Mouse (Mus musculus): Measurements from ENCODE around the gene Adamts10.
A peak's percentile ranks its signal among the peaks of the same experiment; 100 is the strongest.

Adamts10 gene

GRCm38 (mm10) chr17:33523918-33524755 lies at the start of gene Adamts10:
Gene Adamts10, plus strand, starts transcription at chr17:33524204.
- peak; percentile 51 to 53 for DNase-seq

- no peak for DNase-seq
Measured at GRCm38 (mm10) chr17:33484020-33484419, 40.0 kb upstream of the Adamts10 start.

- no peak for DNase-seq
Measured at GRCm38 (mm10) chr17:33487211-33487610, 36.8 kb upstream of the Adamts10 start.

- DNase-seq: peak in 1 of 2 experiments; percentile 8
Measured at GRCm38 (mm10) chr17:33487652-33488051, 36.4 kb upstream of the Adamts10 start.

GRCm38 (mm10) chr17:33491371-33491770 lies 32.6 kb upstream of the Adamts10 start:
- DNase-seq: no peak

GRCm38 (mm10) chr17:33493065-33493464 lies 30.9 kb upstream of the Adamts10 start:
- DNase-seq: peak in 1 of 2 experiments; percentile 41

GRCm38 (mm10) chr17:33494586-33494985 lies 29.4 kb upstream of the Adamts10 start:
- DNase-seq: no peak

- no peak for DNase-seq
Measured at GRCm38 (mm10) chr17:33498918-33499317, 25.1 kb upstream of the Adamts10 start.

- DNase-seq: no peak
Measured at GRCm38 (mm10) chr17:33508386-33508785, 15.6 kb upstream of the Adamts10 start.

- DNase-seq: no peak
Measured at GRCm38 (mm10) chr17:33510172-33510571, 13.8 kb upstream of the Adamts10 start.

GRCm38 (mm10) chr17:33512441-33513415 lies 11.3 kb upstream of the Adamts10 start:
- DNase-seq: no peak

GRCm38 (mm10) chr17:33513874-33514273 lies 10.1 kb upstream of the Adamts10 start:
- no peak for DNase-seq

- DNase-seq: no peak
Measured at GRCm38 (mm10) chr17:33520366-33520765, 3.6 kb upstream of the Adamts10 start.

GRCm38 (mm10) chr17:33523431-33523917 lies 530 bp upstream of the Adamts10 start:
- DNase-seq: no peak

GRCm38 (mm10) chr17:33524806-33525373 lies 886 bp downstream of the Adamts10 start:
- no peak for DNase-seq

- DNase-seq: peak in 1 of 2 experiments; percentile 25
Measured at GRCm38 (mm10) chr17:33526506-33526905, 2.5 kb downstream of the Adamts10 start.

GRCm38 (mm10) chr17:33539106-33539675 lies 15.2 kb downstream of the Adamts10 start:
- DNase-seq: peak; percentile 30 to 66

- no peak for DNase-seq
Measured at GRCm38 (mm10) chr17:33539878-33540277, 15.9 kb downstream of the Adamts10 start.

- no peak for DNase-seq
Measured at GRCm38 (mm10) chr17:33549212-33549611, 25.2 kb downstream of the Adamts10 start.

GRCm38 (mm10) chr17:33550388-33550787 lies 26.4 kb downstream of the Adamts10 start:
- no peak for DNase-seq

- DNase-seq: no peak
Measured at GRCm38 (mm10) chr17:33552113-33552512, 28.1 kb downstream of the Adamts10 start.

GRCm38 (mm10) chr17:33552964-33553363 lies 29.0 kb downstream of the Adamts10 start:
- DNase-seq: peak in 1 of 2 experiments; percentile 30

Data from kidney, adult 8-10 months (tissue).